Mouse (Mus musculus): ENCODE results near the gene Exoc4. TPM values are rescaled to one million over a fixed set of nuclear protein-coding genes. Genes with fewer than 3 reads are reported as not detected.

Gene Exoc4
- polyA plus RNA-seq, 1 experiment: 40.1 TPM

- TF ChIP-seq REST (IDR thresholded peaks at IDR 0.05; ENCODE audit: insufficient read depth, insufficient read length): no peak
- no peak for TF ChIP-seq USF1 (IDR thresholded peaks at IDR 0.05; ENCODE audit: low read depth)
- no peak for TF ChIP-seq CEBPB (IDR thresholded peaks at IDR 0.05; ENCODE audit: insufficient read depth, poor library complexity, severe bottlenecking)
- no peak for TF ChIP-seq POLR2A (IDR thresholded peaks at IDR 0.05; ENCODE audit: insufficient read length, low read depth)
- TF ChIP-seq SRF (IDR thresholded peaks at IDR 0.05; ENCODE audit: control insufficient read depth, insufficient read length, low read depth): no peak
- no peak for TF ChIP-seq POLR2AphosphoS2 (IDR thresholded peaks at IDR 0.05; ENCODE audit: insufficient read length, low read depth)
- TF ChIP-seq E2F4 (IDR thresholded peaks at IDR 0.05; ENCODE audit: insufficient read depth): no peak
- TF ChIP-seq TCF3 (IDR thresholded peaks at IDR 0.05; ENCODE audit: insufficient read length, low read depth): no peak
- no peak for TF ChIP-seq MYOD1 (IDR thresholded peaks at IDR 0.05; ENCODE audit: control insufficient read depth in 1 of 3, insufficient read length in 2 of 3, low read depth in 2 of 3)
- no peak for TF ChIP-seq MYOG (IDR thresholded peaks at IDR 0.05; ENCODE audit: control insufficient read depth in 1 of 3, insufficient read depth in 1 of 3, insufficient read length in 2 of 3, low read depth in 2 of 3)
- no peak for TF ChIP-seq TCF12 (IDR thresholded peaks at IDR 0.05; ENCODE audit: insufficient read depth, poor library complexity, severe bottlenecking)
- no peak for TF ChIP-seq MAX (IDR thresholded peaks at IDR 0.05; ENCODE audit: low read depth)
- Histone ChIP-seq H3K79me2 (ENCODE audit: control insufficient read depth, insufficient read depth) (no peaks in the 10 kb centered on the region), H3K4me3 (no peak overlapping the region), H3ac (ENCODE audit: control insufficient read depth, insufficient read length) (no peak overlapping the region), H3K4me2 (ENCODE audit: low read depth) (no peak overlapping the region), H3K27me3 (ENCODE audit: control insufficient read depth, insufficient read depth, insufficient read length) (no peaks in the 10 kb centered on the region), H3K36me3 (ENCODE audit: control insufficient read depth, insufficient read depth) (no peaks in the 10 kb centered on the region)
These were observed 664.6 kb downstream of the Exoc4 start for GRCm38 (mm10) chr6:33913486-33913885.

GRCm38 (mm10) chr6:33913964-33914363 lies 665.1 kb downstream of the Exoc4 start:
- Histone ChIP-seq H3K27me3 (ENCODE audit: control insufficient read depth, insufficient read depth, insufficient read length) (no peaks in the 10 kb centered on the region), H3K36me3 (ENCODE audit: control insufficient read depth, insufficient read depth) (no peaks in the 10 kb centered on the region), H3K4me2 (ENCODE audit: low read depth) (no peak overlapping the region), H3K4me3 (no peak overlapping the region), H3ac (ENCODE audit: control insufficient read depth, insufficient read length) (no peak overlapping the region), H3K79me2 (ENCODE audit: control insufficient read depth, insufficient read depth) (no peaks in the 10 kb centered on the region)
- TF ChIP-seq USF1 (IDR thresholded peaks at IDR 0.05; ENCODE audit: low read depth): no peak
- TF ChIP-seq TCF12 (IDR thresholded peaks at IDR 0.05; ENCODE audit: insufficient read depth, poor library complexity, severe bottlenecking): no peak
- no peak for TF ChIP-seq POLR2A (IDR thresholded peaks at IDR 0.05; ENCODE audit: insufficient read length, low read depth)
- no peak for TF ChIP-seq TCF3 (IDR thresholded peaks at IDR 0.05; ENCODE audit: insufficient read length, low read depth)
- no peak for TF ChIP-seq MAX (IDR thresholded peaks at IDR 0.05; ENCODE audit: low read depth)
- no peak for TF ChIP-seq SRF (IDR thresholded peaks at IDR 0.05; ENCODE audit: control insufficient read depth, insufficient read length, low read depth)
- TF ChIP-seq POLR2AphosphoS2 (IDR thresholded peaks at IDR 0.05; ENCODE audit: insufficient read length, low read depth): no peak
- TF ChIP-seq E2F4 (IDR thresholded peaks at IDR 0.05; ENCODE audit: insufficient read depth): no peak
- TF ChIP-seq CEBPB (IDR thresholded peaks at IDR 0.05; ENCODE audit: insufficient read depth, poor library complexity, severe bottlenecking): no peak

- Histone ChIP-seq H3K4me2 (ENCODE audit: low read depth) (no peak overlapping the region), H3K27me3 (ENCODE audit: control insufficient read depth, insufficient read depth, insufficient read length) (no peaks in the 10 kb centered on the region), H3K4me3 (no peak overlapping the region), H3K36me3 (ENCODE audit: control insufficient read depth, insufficient read depth) (no peaks in the 10 kb centered on the region), H3K79me2 (ENCODE audit: control insufficient read depth, insufficient read depth) (no peaks in the 10 kb centered on the region), H3ac (ENCODE audit: control insufficient read depth, insufficient read length) (no peak overlapping the region)
- TF ChIP-seq SRF (IDR thresholded peaks at IDR 0.05; ENCODE audit: control insufficient read depth, insufficient read length, low read depth) (no peak), CEBPB (IDR thresholded peaks at IDR 0.05; ENCODE audit: insufficient read depth, poor library complexity, severe bottlenecking) (no peak), MYOG (IDR thresholded peaks at IDR 0.05; ENCODE audit: control insufficient read depth in 1 of 3, insufficient read depth in 1 of 3, insufficient read length in 2 of 3, low read depth in 2 of 3) (no peak), TCF12 (IDR thresholded peaks at IDR 0.05; ENCODE audit: insufficient read depth, poor library complexity, severe bottlenecking) (no peak), POLR2AphosphoS2 (IDR thresholded peaks at IDR 0.05; ENCODE audit: insufficient read length, low read depth) (no peak), REST (IDR thresholded peaks at IDR 0.05; ENCODE audit: insufficient read depth, insufficient read length) (no peak)
These were observed 674.7 kb downstream of the Exoc4 start for GRCm38 (mm10) chr6:33923571-33923970.

- H3K36me3 ChIP-seq (ENCODE audit: control insufficient read depth, insufficient read depth): no peaks in the 10 kb centered on the region
- no peaks in the 10 kb centered on the region for H3K27me3 ChIP-seq (ENCODE audit: control insufficient read depth, insufficient read depth, insufficient read length)
- H3K4me2 ChIP-seq (ENCODE audit: low read depth): no peak overlapping the region
- no peak overlapping the region for H3K4me3 ChIP-seq
- no peak for TF ChIP-seq MAX (IDR thresholded peaks at IDR 0.05; ENCODE audit: low read depth)
- no peaks in the 10 kb centered on the region for H3K79me2 ChIP-seq (ENCODE audit: control insufficient read depth, insufficient read depth)
- H3ac ChIP-seq (ENCODE audit: control insufficient read depth, insufficient read length): no peak overlapping the region
These were observed 676.0 kb downstream of the Exoc4 start for GRCm38 (mm10) chr6:33924888-33925287.

GRCm38 (mm10) chr6:33929342-33930086 lies 680.6 kb downstream of the Exoc4 start:
- TF ChIP-seq USF1 (IDR thresholded peaks at IDR 0.05; ENCODE audit: low read depth) (no peak), POLR2A (IDR thresholded peaks at IDR 0.05; ENCODE audit: insufficient read length, low read depth) (no peak), MYOG (IDR thresholded peaks at IDR 0.05; ENCODE audit: control insufficient read depth in 1 of 3, insufficient read depth in 1 of 3, insufficient read length in 2 of 3, low read depth in 2 of 3) (peak in 1 of 3 experiments; percentile 20), POLR2AphosphoS2 (IDR thresholded peaks at IDR 0.05; ENCODE audit: insufficient read length, low read depth) (no peak), REST (IDR thresholded peaks at IDR 0.05; ENCODE audit: insufficient read depth, insufficient read length) (no peak), SRF (IDR thresholded peaks at IDR 0.05; ENCODE audit: control insufficient read depth, insufficient read length, low read depth) (no peak)
- no peak overlapping the region for H3ac ChIP-seq (ENCODE audit: control insufficient read depth, insufficient read length)
- no peak overlapping the region for H3K4me2 ChIP-seq (ENCODE audit: low read depth)
- H3K4me3 ChIP-seq: no peak overlapping the region
- no peaks in the 10 kb centered on the region for H3K36me3 ChIP-seq (ENCODE audit: control insufficient read depth, insufficient read depth)
- no peaks in the 10 kb centered on the region for H3K27me3 ChIP-seq (ENCODE audit: control insufficient read depth, insufficient read depth, insufficient read length)
- no peaks in the 10 kb centered on the region for H3K79me2 ChIP-seq (ENCODE audit: control insufficient read depth, insufficient read depth)
